In the genomic region with DNA sequence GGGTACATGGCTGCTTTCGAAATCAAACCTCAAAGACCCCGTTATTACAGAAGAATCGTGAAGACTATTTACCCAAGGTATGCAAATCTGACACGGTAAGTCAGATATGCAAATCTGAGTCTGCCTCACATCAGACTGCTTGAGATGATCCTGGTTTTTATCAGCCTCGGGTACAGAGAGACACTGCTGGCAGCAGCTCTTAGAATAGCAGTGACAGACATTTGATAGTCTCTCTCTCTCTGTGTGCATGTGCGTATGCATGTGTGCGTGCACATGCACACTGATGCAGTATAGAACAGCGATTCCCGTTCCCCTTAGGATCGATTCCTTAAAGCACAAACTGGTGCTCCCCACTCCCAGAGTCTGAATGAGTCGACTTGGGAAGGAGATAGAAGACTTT, we compare ENCODE assay signal across 25 mouse cellular contexts. TPM values are rescaled to one million over a fixed set of nuclear protein-coding genes. Genes with fewer than 3 reads are reported as not detected.
DNase-seq lines count a peak whose midpoint lies in the region; ATAC-seq and TF ChIP-seq lines count a peak whose summit lies in the region.
"Had no signal": no experiment of that assay in that cellular context is flagged by ENCODE, and none has a peak within 500 bp of the region (broad histone marks: within the 10 kb centered on the region; RNA-seq: fewer than 3 reads in every experiment).

No protein-coding gene starts in this region.

- intact Hi-C loops in heart, postnatal 36 days (cut with DNase I): no loop called here

- H3K27ac ChIP-seq in forebrain, embryonic 15.5 days (replicated peaks): no peak overlapping the region
- H3K27ac ChIP-seq in forebrain, embryonic 12.5 days: no peak overlapping the region
- H3K27ac ChIP-seq in heart, embryonic 11.5 days (ENCODE audit: low read depth, low read length): peak overlapping the region; percentile 41
- peak overlapping the region; percentile 77; the same call in 1 of the 2 replicates for H3K27ac ChIP-seq in heart, embryonic 15.5 days
- H3K27ac ChIP-seq in midbrain, embryonic 15.5 days: no peak overlapping the region
- H3K27ac ChIP-seq in midbrain, postnatal 0 days (ENCODE audit: low read depth, low read length): no peak overlapping the region
- H3K27ac ChIP-seq: embryonic facial prominence, embryonic 15.5 days; hindbrain, embryonic 12.5 days had no signal

- no peaks in the 10 kb centered on the region for H3K36me3 ChIP-seq in forebrain, embryonic 15.5 days
- H3K36me3 ChIP-seq in forebrain, embryonic 12.5 days (replicated peaks): no peaks in the 10 kb centered on the region
- H3K36me3 ChIP-seq in heart, embryonic 11.5 days (ENCODE audit: control insufficient read depth, insufficient read depth, low read length): no peaks in the 10 kb centered on the region
- no peaks in the 10 kb centered on the region for H3K36me3 ChIP-seq in heart, embryonic 15.5 days
- no peaks in the 10 kb centered on the region for H3K36me3 ChIP-seq in midbrain, embryonic 15.5 days (replicated peaks)
- H3K36me3 ChIP-seq in midbrain, postnatal 0 days (ENCODE audit: insufficient read depth, low read length): no peaks in the 10 kb centered on the region
- H3K36me3 ChIP-seq: embryonic facial prominence, embryonic 15.5 days; G1E; hindbrain, embryonic 12.5 days had no signal

- H3K4me3 ChIP-seq in forebrain, embryonic 15.5 days: no peak overlapping the region
- H3K4me3 ChIP-seq in forebrain, embryonic 12.5 days (replicated peaks): no peak overlapping the region
- H3K4me3 ChIP-seq in heart, embryonic 11.5 days (ENCODE audit: low read depth, low read length): no peak overlapping the region
- H3K4me3 ChIP-seq in heart, embryonic 15.5 days: no peak overlapping the region
- no peak overlapping the region for H3K4me3 ChIP-seq in midbrain, embryonic 15.5 days
- no peak overlapping the region for H3K4me3 ChIP-seq in midbrain, postnatal 0 days (ENCODE audit: low read depth, low read length)
- H3K4me3 ChIP-seq: embryonic facial prominence, embryonic 15.5 days; erythroblast, embryonic 14.5 days; hindbrain, embryonic 12.5 days had no signal

- no peaks in the 10 kb centered on the region for H3K9me3 ChIP-seq in forebrain, embryonic 15.5 days
- H3K9me3 ChIP-seq in forebrain, embryonic 12.5 days: no peaks in the 10 kb centered on the region
- H3K9me3 ChIP-seq in heart, embryonic 11.5 days (replicated peaks; ENCODE audit: control insufficient read depth, low read length): no peaks in the 10 kb centered on the region
- no peaks in the 10 kb centered on the region for H3K9me3 ChIP-seq in heart, embryonic 15.5 days (replicated peaks)
- no peaks in the 10 kb centered on the region for H3K9me3 ChIP-seq in midbrain, embryonic 15.5 days
- no peaks in the 10 kb centered on the region for H3K9me3 ChIP-seq in midbrain, postnatal 0 days (ENCODE audit: low read length)
- H3K9me3 ChIP-seq: embryonic facial prominence, embryonic 15.5 days; hindbrain, embryonic 12.5 days had no signal

- no peak overlapping the region for H3K4me2 ChIP-seq in forebrain, embryonic 15.5 days (replicated peaks)
- H3K4me2 ChIP-seq in forebrain, embryonic 12.5 days: no peak overlapping the region
- peak overlapping the region; percentile 43; the same call in 1 of the 2 replicates for H3K4me2 ChIP-seq in heart, embryonic 11.5 days
- H3K4me2 ChIP-seq in heart, embryonic 15.5 days: no peak overlapping the region
- no peak overlapping the region for H3K4me2 ChIP-seq in midbrain, embryonic 15.5 days
- no peak overlapping the region for H3K4me2 ChIP-seq in midbrain, postnatal 0 days (ENCODE audit: low read depth, low read length, poor library complexity, severe bottlenecking)
- H3K4me2 ChIP-seq: embryonic facial prominence, embryonic 15.5 days; hindbrain, embryonic 12.5 days had no signal

- 80% methylated on average over 11 of the region's 11 CpGs for WGBS in forebrain, embryonic 15.5 days
- WGBS in forebrain, embryonic 12.5 days: 83% methylated on average over 11 of the region's 11 CpGs
- WGBS in heart, embryonic 11.5 days (ENCODE audit: insufficient replicate concordance): 56% methylated on average over 11 of the region's 11 CpGs
- WGBS in heart, embryonic 15.5 days: 44% methylated on average over 11 of the region's 11 CpGs
- 76% methylated on average over 11 of the region's 11 CpGs for WGBS in midbrain, embryonic 15.5 days
- 68% methylated on average over 11 of the region's 11 CpGs for WGBS in midbrain, postnatal 0 days

- H3K4me1 ChIP-seq in forebrain, embryonic 15.5 days: no peaks in the 10 kb centered on the region
- H3K4me1 ChIP-seq in forebrain, embryonic 12.5 days: no peaks in the 10 kb centered on the region
- peaks cover 52% of the 10 kb centered on the region for H3K4me1 ChIP-seq in heart, embryonic 11.5 days (ENCODE audit: control insufficient read depth, insufficient read depth, low read length)
- H3K4me1 ChIP-seq in heart, embryonic 15.5 days (replicated peaks): peaks cover 76% of the 10 kb centered on the region
- H3K4me1 ChIP-seq in midbrain, embryonic 15.5 days: no peaks in the 10 kb centered on the region
- H3K4me1 ChIP-seq in midbrain, postnatal 0 days (ENCODE audit: insufficient read depth, low read length): no peaks in the 10 kb centered on the region
- H3K4me1 ChIP-seq: hindbrain, embryonic 12.5 days had no signal

- ATAC-seq in forebrain, embryonic 15.5 days (replicated peaks): peak; percentile 29; the same call in 1 of the 2 replicates
- no peak for ATAC-seq in forebrain, embryonic 12.5 days (ENCODE audit: low FRiP score)
- no peak for ATAC-seq in heart, embryonic 11.5 days (replicated peaks; ENCODE audit: insufficient number of reproducible peaks, low FRiP score, low TSS enrichment)
- ATAC-seq in heart, embryonic 15.5 days (replicated peaks; ENCODE audit: insufficient number of reproducible peaks, insufficient read depth, low FRiP score, low read depth): no peak
- 0 out of 2 replicates have a peak, but pooled peaks have one; percentile 28 for ATAC-seq in midbrain, embryonic 15.5 days (replicated peaks)
- ATAC-seq in midbrain, postnatal 0 days (ENCODE audit: low FRiP score): no peak
- ATAC-seq: CD4-positive, CD25-positive, alpha-beta regulatory T cell, adult 4 months; hindbrain, embryonic 16.5 days; inflammation-experienced regulatory T-cells, adult 6 months; intestine, postnatal 0 days had no signal

- no peak for TF ChIP-seq CTCF in midbrain, postnatal 0 days (IDR thresholded peaks at IDR 0.05)

- H3K9ac ChIP-seq in forebrain, embryonic 15.5 days (replicated peaks): no peak overlapping the region
- H3K9ac ChIP-seq in forebrain, embryonic 12.5 days: no peak overlapping the region
- H3K9ac ChIP-seq in heart, embryonic 11.5 days (ENCODE audit: low read depth, low read length): peak overlapping the region; percentile 34; the same call in 1 of the 2 replicates
- H3K9ac ChIP-seq in heart, embryonic 15.5 days: no peak overlapping the region
- H3K9ac ChIP-seq in midbrain, embryonic 15.5 days: no peak overlapping the region
- no peak overlapping the region for H3K9ac ChIP-seq in midbrain, postnatal 0 days (replicated peaks; ENCODE audit: low read length, poor library complexity, severe bottlenecking)
- H3K9ac ChIP-seq: embryonic facial prominence, embryonic 15.5 days; hindbrain, embryonic 12.5 days had no signal

- DNase-seq in heart, adult 11 months: no peak
- no peak for DNase-seq in heart, postnatal 36 days
- DNase-seq in midbrain, postnatal 0 days (ENCODE audit: low spot score): no peak
- DNase-seq: adrenal gland, adult 8-10 months; B cell, adult 2 months; cerebellum, adult 11 months; cerebellum, adult 8-10 months; cerebellum, postnatal 14 days; embryo, embryonic 11 days; gastrocnemius, postnatal 10 days; kidney, adult 8-10 months had no signal

- no peaks in the 10 kb centered on the region for H3K27me3 ChIP-seq in forebrain, embryonic 15.5 days
- no peaks in the 10 kb centered on the region for H3K27me3 ChIP-seq in forebrain, embryonic 12.5 days
- no peaks in the 10 kb centered on the region for H3K27me3 ChIP-seq in heart, embryonic 11.5 days (ENCODE audit: control insufficient read depth, insufficient read depth, low read length)
- no peaks in the 10 kb centered on the region for H3K27me3 ChIP-seq in heart, embryonic 15.5 days
- no peaks in the 10 kb centered on the region for H3K27me3 ChIP-seq in midbrain, embryonic 15.5 days (replicated peaks)
- H3K27me3 ChIP-seq in midbrain, postnatal 0 days (ENCODE audit: insufficient read depth, low read length): no peaks in the 10 kb centered on the region
- H3K27me3 ChIP-seq: embryonic facial prominence, embryonic 15.5 days; hindbrain, embryonic 12.5 days had no signal

RNA-seq across cellular contexts. Expression of a gene that starts 8.1 kb away (rescaled TPM):
- 5.8 and 6.2 TPM in 2 replicates for polyA plus RNA-seq in forebrain, embryonic 15.5 days (2015; fragmentation: Nextera tagmentation; extraction: Ambion mirVana)
- polyA plus RNA-seq in forebrain, embryonic 12.5 days (2016; fragmentation: Nextera tagmentation; extraction: Ambion mirVana): 13.7 and 14.8 TPM in 2 replicates
- 46.0 and 64.7 TPM in 2 replicates for polyA plus RNA-seq in heart, embryonic 11.5 days (2014; fragmentation: Nextera tagmentation; extraction: Ambion mirVana)
- 57.1 and 57.8 TPM in 2 replicates for polyA plus RNA-seq in heart, embryonic 15.5 days (2015; fragmentation: Nextera tagmentation; extraction: Ambion mirVana)
- total RNA-seq in heart, postnatal 36 days (2021): 10 to 100 TPM; 33.1 to 33.7 TPM
- polyA plus RNA-seq in midbrain, embryonic 15.5 days (2015; fragmentation: Nextera tagmentation; extraction: Ambion mirVana): 10.9 and 11.3 TPM in 2 replicates
- total RNA-seq in midbrain, postnatal 0 days (2014; rRNA removed): 6.0 and 8.4 TPM in 2 replicates
- polyA plus RNA-seq in midbrain, postnatal 0 days (2015; fragmentation: Nextera tagmentation; extraction: Ambion mirVana): 11.9 and 13.5 TPM in 2 replicates
- total RNA-seq: common myeloid progenitor, adult 5-6 weeks; G1E had no signal
- polyA plus RNA-seq: erythroblast, embryonic 14.5 days; G1E had no signal

Comparison
In these comparisons a context has a peak if more than half of its experiments do, and no peak if none do; other contexts are left out.
1. ATAC-seq: peak in forebrain, embryonic 15.5 days (single experiment) and midbrain, embryonic 15.5 days (single experiment); none in forebrain, embryonic 12.5 days (single experiment), heart, embryonic 11.5 days (single experiment), heart, embryonic 15.5 days (single experiment) and midbrain, postnatal 0 days (single experiment).
2. H3K27ac ChIP-seq: peak in heart, embryonic 11.5 days (single experiment) and heart, embryonic 15.5 days (single experiment); none in forebrain, embryonic 15.5 days (single experiment), forebrain, embryonic 12.5 days (single experiment), midbrain, embryonic 15.5 days (single experiment) and midbrain, postnatal 0 days (single experiment).